In the genomic region with DNA sequence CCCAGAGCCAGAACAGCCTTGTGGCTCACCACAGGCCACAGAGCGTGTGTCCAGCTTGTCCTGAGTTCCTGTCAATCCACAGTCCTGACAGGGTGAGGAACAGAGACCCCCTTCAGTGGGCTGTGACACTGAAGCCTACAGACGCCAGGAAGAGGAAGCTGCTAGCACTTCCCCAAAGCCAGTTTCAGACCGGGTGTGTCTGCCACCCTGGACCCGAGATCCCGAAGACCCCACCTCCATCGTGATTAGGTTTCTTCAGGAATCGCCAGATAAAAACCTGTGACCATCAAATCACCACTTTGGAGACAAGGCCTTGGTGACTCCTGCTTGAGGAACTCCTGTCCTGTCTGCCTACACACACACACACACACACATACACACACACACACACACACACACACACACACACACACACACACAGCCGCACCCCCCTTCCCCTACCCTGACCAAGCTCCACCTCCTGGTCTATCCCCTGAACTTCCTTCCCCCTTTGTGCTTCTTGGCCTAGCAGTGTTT, we compare ENCODE assay signal across 9 mouse cellular contexts. TPM values are rescaled to one million over a fixed set of nuclear protein-coding genes. Genes with fewer than 3 reads are reported as not detected.
DNase-seq lines count a peak whose midpoint lies in the region; ATAC-seq and TF ChIP-seq lines count a peak whose summit lies in the region.
"Had no signal": no experiment of that assay in that cellular context is flagged by ENCODE, and none has a peak within 500 bp of the region (broad histone marks: within the 10 kb centered on the region; RNA-seq: fewer than 3 reads in every experiment).

No protein-coding gene starts in this region.

- no peaks in the 10 kb centered on the region for H3K36me3 ChIP-seq in forebrain, embryonic 10.5 days (replicated peaks)
- H3K36me3 ChIP-seq in forebrain, embryonic 16.5 days (ENCODE audit: control insufficient read depth, insufficient read depth), result no peaks in the 10 kb centered on the region
- H3K36me3 ChIP-seq in thymus, adult 2 months (ENCODE audit: control insufficient read depth, insufficient read depth, low read length), result no peaks in the 10 kb centered on the region
- no peaks in the 10 kb centered on the region for H3K36me3 ChIP-seq in liver, embryonic 16.5 days (ENCODE audit: control insufficient read depth, insufficient read depth)

- WGBS in forebrain, embryonic 10.5 days, result 45% methylated on average over 8 of the region's 8 CpGs
- 49% methylated on average over 7 of the region's 8 CpGs for WGBS in forebrain, embryonic 16.5 days
- WGBS in thymus, adult 2 months, result 21% methylated on average over 8 of the region's 8 CpGs
- WGBS in liver, embryonic 16.5 days (ENCODE audit: insufficient replicate concordance), result 19% methylated on average over 7 of the region's 8 CpGs

- H3K4me3 ChIP-seq in forebrain, embryonic 10.5 days, result 0 out of 2 replicates have a peak overlapping the region, but pooled peaks have one; percentile 6
- no peak overlapping the region for H3K4me3 ChIP-seq in forebrain, embryonic 16.5 days (replicated peaks; ENCODE audit: low read length)
- no peak overlapping the region for H3K4me3 ChIP-seq in thymus, adult 2 months (ENCODE audit: control insufficient read depth, insufficient read depth, low read length)
- no peak overlapping the region for H3K4me3 ChIP-seq in liver, embryonic 16.5 days (ENCODE audit: low read depth, low read length)
- H3K4me3 ChIP-seq: myocyte had no signal

- TF ChIP-seq POLR2A in thymus, adult 2 months (IDR thresholded peaks at IDR 0.05; ENCODE audit: control insufficient read depth, extremely low read depth, insufficient read depth, low read length, poor library complexity), result no peak

- no peak overlapping the region for H3K9ac ChIP-seq in forebrain, embryonic 16.5 days (replicated peaks; ENCODE audit: low read depth, low read length)
- no peak overlapping the region for H3K9ac ChIP-seq in liver, embryonic 16.5 days (ENCODE audit: low read depth, low read length)

- H3K4me2 ChIP-seq in forebrain, embryonic 16.5 days (ENCODE audit: low read length), result no peak overlapping the region
- H3K4me2 ChIP-seq in liver, embryonic 16.5 days (ENCODE audit: low read depth, low read length), result no peak overlapping the region

- H3K27ac ChIP-seq in forebrain, embryonic 10.5 days, result peak overlapping the region; percentile 81
- H3K27ac ChIP-seq in forebrain, embryonic 16.5 days (ENCODE audit: low read length), result no peak overlapping the region
- no peak overlapping the region for H3K27ac ChIP-seq in thymus, adult 2 months (ENCODE audit: control insufficient read depth, insufficient read depth, low read length)
- H3K27ac ChIP-seq in liver, embryonic 16.5 days (ENCODE audit: low read length), result peak overlapping the region; percentile 56

- H3K9me3 ChIP-seq in forebrain, embryonic 10.5 days, result no peaks in the 10 kb centered on the region
- no peaks in the 10 kb centered on the region for H3K9me3 ChIP-seq in forebrain, embryonic 16.5 days (ENCODE audit: control insufficient read depth, low read length)
- H3K9me3 ChIP-seq in liver, embryonic 16.5 days (replicated peaks; ENCODE audit: control insufficient read depth, low read length), result no peaks in the 10 kb centered on the region

- peaks cover 6% of the 10 kb centered on the region for H3K27me3 ChIP-seq in forebrain, embryonic 10.5 days (ENCODE audit: poor library complexity, severe bottlenecking)
- H3K27me3 ChIP-seq in forebrain, embryonic 16.5 days (replicated peaks; ENCODE audit: control insufficient read depth, insufficient read depth, low read length), result no peaks in the 10 kb centered on the region
- no peaks in the 10 kb centered on the region for H3K27me3 ChIP-seq in thymus, adult 2 months (ENCODE audit: control insufficient read depth, insufficient read depth, low read length)
- peaks cover 4% of the 10 kb centered on the region; the same call in 1 of the 2 replicates for H3K27me3 ChIP-seq in liver, embryonic 16.5 days (ENCODE audit: control insufficient read depth, insufficient read depth, low read depth, low read length)

- ATAC-seq in forebrain, embryonic 16.5 days, result no peak
- no peak for ATAC-seq in liver, embryonic 16.5 days (ENCODE audit: low read depth)

- peaks cover 81% of the 10 kb centered on the region for H3K4me1 ChIP-seq in forebrain, embryonic 10.5 days
- peaks cover 25% of the 10 kb centered on the region for H3K4me1 ChIP-seq in forebrain, embryonic 16.5 days (replicated peaks; ENCODE audit: control insufficient read depth, insufficient read depth, low read length)
- peaks cover 21% of the 10 kb centered on the region for H3K4me1 ChIP-seq in thymus, adult 2 months (replicated peaks; ENCODE audit: control insufficient read depth, insufficient read depth, low read length)
- H3K4me1 ChIP-seq in liver, embryonic 16.5 days (ENCODE audit: control insufficient read depth, low read depth, low read length), result peaks cover 24% of the 10 kb centered on the region

- no peak for DNase-seq in forebrain, embryonic 10.5 days (ENCODE audit: extremely low spot score, low spot score)
- DNase-seq in thymus, adult 2 months, result peak; percentile 45
- DNase-seq in thymus, adult 18-20 months, result no peak
- DNase-seq in thymus, postnatal 4 days, result peak; percentile 60
- no peak for DNase-seq in cerebellum, postnatal 4 days (ENCODE audit: low spot score in 2 of 2)
- no peak for DNase-seq in layer of hippocampus, postnatal 10 days (ENCODE audit: low spot score in 2 of 2)

- TF ChIP-seq CTCF in thymus, adult 2 months (IDR thresholded peaks at IDR 0.05; ENCODE audit: borderline replicate concordance, control insufficient read depth, extremely low read depth, insufficient read depth, low read length, poor library complexity), result no peak

RNA-seq across cellular contexts. Expression of a gene that starts 5.1 kb away (rescaled TPM):
- 526 and 533 TPM in 2 replicates for polyA plus RNA-seq in forebrain, embryonic 10.5 days (2016; fragmentation: Nextera tagmentation; extraction: Ambion mirVana)
- polyA plus RNA-seq in forebrain, embryonic 16.5 days (2015; fragmentation: Nextera tagmentation; extraction: Ambion mirVana), result 299 and 316 TPM in 2 replicates
- polyA plus RNA-seq in thymus, adult 2 months (2012; rRNA removed), result 1,154 and 1,267 TPM in 2 replicates
- 144 and 153 TPM in 2 replicates for polyA plus RNA-seq in liver, embryonic 16.5 days (2015; fragmentation: Nextera tagmentation; extraction: Ambion mirVana)
- total RNA-seq in layer of hippocampus, postnatal 10 days (2021), result 100 to 1,000 TPM; 254 to 263 TPM

RNA-seq across cellular contexts. Expression of a gene that starts 29.0 kb away (rescaled TPM):
- polyA plus RNA-seq in forebrain, embryonic 10.5 days (2016; fragmentation: Nextera tagmentation; extraction: Ambion mirVana), result 8.8 and 9.0 TPM in 2 replicates
- polyA plus RNA-seq in forebrain, embryonic 16.5 days (2015; fragmentation: Nextera tagmentation; extraction: Ambion mirVana), result 30.4 and 32.6 TPM in 2 replicates
- 9.1 and 11.2 TPM in 2 replicates for polyA plus RNA-seq in thymus, adult 2 months (2012; rRNA removed)
- polyA plus RNA-seq in liver, embryonic 16.5 days (2015; fragmentation: Nextera tagmentation; extraction: Ambion mirVana), result 60.1 and 75.2 TPM in 2 replicates
- 100 to 1,000 TPM in 1 of 2 experiments, 10 to 100 TPM in 1; 96.5 to 109 TPM for total RNA-seq in layer of hippocampus, postnatal 10 days (2021)

RNA-seq across cellular contexts. Expression of a gene that starts 31.3 kb away (rescaled TPM):
- 1.4 and 2.0 TPM in 2 replicates for polyA plus RNA-seq in forebrain, embryonic 10.5 days (2016; fragmentation: Nextera tagmentation; extraction: Ambion mirVana)
- polyA plus RNA-seq in forebrain, embryonic 16.5 days (2015; fragmentation: Nextera tagmentation; extraction: Ambion mirVana), result 2.3 and 3.0 TPM in 2 replicates
- polyA plus RNA-seq in thymus, adult 2 months (2012; rRNA removed), result 4.3 and 4.9 TPM in 2 replicates
- polyA plus RNA-seq in liver, embryonic 16.5 days (2015; fragmentation: Nextera tagmentation; extraction: Ambion mirVana), result 0.33 and 1.4 TPM in 2 replicates
- 1 to 10 TPM; 3.5 to 3.7 TPM for total RNA-seq in layer of hippocampus, postnatal 10 days (2021)

RNA-seq across cellular contexts. Expression of a gene that starts 39.2 kb away (rescaled TPM):
- polyA plus RNA-seq in forebrain, embryonic 10.5 days (2016; fragmentation: Nextera tagmentation; extraction: Ambion mirVana), result 3.9 and 4.1 TPM in 2 replicates
- 1.2 and 1.4 TPM in 2 replicates for polyA plus RNA-seq in forebrain, embryonic 16.5 days (2015; fragmentation: Nextera tagmentation; extraction: Ambion mirVana)
- 0.13 and 0.34 TPM in 2 replicates for polyA plus RNA-seq in thymus, adult 2 months (2012; rRNA removed)
- polyA plus RNA-seq in liver, embryonic 16.5 days (2015; fragmentation: Nextera tagmentation; extraction: Ambion mirVana), result 1.1 and 1.3 TPM in 2 replicates
- 1 to 10 TPM in 1 of 2 experiments, under 1 TPM in 1; 0.71 to 1.1 TPM for total RNA-seq in layer of hippocampus, postnatal 10 days (2021)
- polyA plus RNA-seq: myocyte had no signal

RNA-seq across cellular contexts. Expression of a gene that starts 52.9 kb away (rescaled TPM):
- polyA plus RNA-seq in forebrain, embryonic 10.5 days (2016; fragmentation: Nextera tagmentation; extraction: Ambion mirVana), result 58.6 and 66.8 TPM in 2 replicates
- 14.4 and 16.8 TPM in 2 replicates for polyA plus RNA-seq in forebrain, embryonic 16.5 days (2015; fragmentation: Nextera tagmentation; extraction: Ambion mirVana)
- polyA plus RNA-seq in thymus, adult 2 months (2012; rRNA removed), result 65.1 and 67.4 TPM in 2 replicates
- 145 and 166 TPM in 2 replicates for polyA plus RNA-seq in liver, embryonic 16.5 days (2015; fragmentation: Nextera tagmentation; extraction: Ambion mirVana)
- total RNA-seq in layer of hippocampus, postnatal 10 days (2021), result 10 to 100 TPM; 13.2 to 14.1 TPM

Comparison
In these comparisons a context has a peak if more than half of its experiments do, and no peak if none do; other contexts are left out.
1. DNase-seq: peak in thymus, adult 2 months (single experiment) and thymus, postnatal 4 days (single experiment); none in forebrain, embryonic 10.5 days (single experiment), thymus, adult 18-20 months (0 of 2), cerebellum, postnatal 4 days (0 of 2) and layer of hippocampus, postnatal 10 days (0 of 2).
2. H3K27ac ChIP-seq: peak in forebrain, embryonic 10.5 days (single experiment) and liver, embryonic 16.5 days (single experiment); none in forebrain, embryonic 16.5 days (single experiment) and thymus, adult 2 months (single experiment).